Mouse (Mus musculus) heart, postnatal 36 days (tissue): Measurements from ENCODE around the gene Gsg1. TPM values are rescaled to one million over a fixed set of nuclear protein-coding genes. Genes with fewer than 3 reads are reported as not detected.

Source experiments
- DNase-seq, 2 experiments: peaks; one replicate each; pipeline ENCODE4 v3.0.0; 2021 to 2022
- intact Hi-C: fragments of 180-260 bp; cut with DNase I; formaldehyde crosslinking; loops from one replicate; pipeline ENCODE4 v1.15.1; 2025
- total RNA-seq, 2 experiments: library from RNA; stranded (reverse); gene quantifications; 2 replicates each; pipeline ENCODE4 v1.2.3; 2021

Gsg1 gene
- total RNA-seq = under 1 TPM; 0.24 to 0.47 TPM

- DNase-seq = no peak
- intact Hi-C loops = no loop called here
These were observed at the start of gene Gsg1 for GRCm38 (mm10) chr6:135254153-135254552. Gsg1 (minus strand) TSS chr6:135254351.

GRCm38 (mm10) chr6:135302421-135303125, 48.4 kb upstream of the Gsg1 start:
- DNase-seq = no peak
- intact Hi-C loops = no loop called here

- intact Hi-C loops = no loop called here
- DNase-seq = no peak
These were observed 46.3 kb upstream of the Gsg1 start for GRCm38 (mm10) chr6:135300469-135300868.

GRCm38 (mm10) chr6:135299024-135299550, 44.9 kb upstream of the Gsg1 start:
- DNase-seq = no peak
- intact Hi-C loops = loop anchor here (5.0 kb wide), 1 partner anchor 78 kb away; no protein-coding TSS in a partner anchor

GRCm38 (mm10) chr6:135297570-135297969, 43.4 kb upstream of the Gsg1 start:
- peak in 1 of 2 experiments; percentile 24 for DNase-seq
- intact Hi-C loops = loop anchor here (5.0 kb wide), 1 partner anchor 80 kb away; no protein-coding TSS in a partner anchor

GRCm38 (mm10) chr6:135296267-135296666, 42.1 kb upstream of the Gsg1 start:
- peak; percentile 35 to 39 for DNase-seq
- intact Hi-C loops = loop anchor here (5.0 kb wide), 1 partner anchor 81 kb away; no protein-coding TSS in a partner anchor

GRCm38 (mm10) chr6:135295082-135295861, 41.1 kb upstream of the Gsg1 start:
- DNase-seq = peak in 1 of 2 experiments; percentile 18
- intact Hi-C loops = loop anchor here (5.0 kb wide), 1 partner anchor 82 kb away; no protein-coding TSS in a partner anchor

GRCm38 (mm10) chr6:135294150-135294549, 40.0 kb upstream of the Gsg1 start:
- intact Hi-C loops = no loop called here
- no peak for DNase-seq

- no peak for DNase-seq
- intact Hi-C loops = no loop called here
These were observed 38.2 kb upstream of the Gsg1 start for GRCm38 (mm10) chr6:135292391-135292790.

GRCm38 (mm10) chr6:135279856-135280255, 25.7 kb upstream of the Gsg1 start:
- no peak for DNase-seq
- intact Hi-C loops = no loop called here

GRCm38 (mm10) chr6:135279286-135279685, 25.1 kb upstream of the Gsg1 start:
- DNase-seq = no peak
- intact Hi-C loops = no loop called here

GRCm38 (mm10) chr6:135278302-135278701, 24.2 kb upstream of the Gsg1 start:
- no peak for DNase-seq
- intact Hi-C loops = no loop called here

- intact Hi-C loops = no loop called here
- DNase-seq = no peak
These were observed 22.5 kb upstream of the Gsg1 start for GRCm38 (mm10) chr6:135276474-135277295.

GRCm38 (mm10) chr6:135275231-135275630, 21.1 kb upstream of the Gsg1 start:
- intact Hi-C loops = no loop called here
- DNase-seq = no peak

- no peak for DNase-seq
- intact Hi-C loops = no loop called here
These were observed 18.9 kb upstream of the Gsg1 start for GRCm38 (mm10) chr6:135273066-135273465.

GRCm38 (mm10) chr6:135271761-135272160, 17.6 kb upstream of the Gsg1 start:
- no peak for DNase-seq
- intact Hi-C loops = no loop called here

GRCm38 (mm10) chr6:135269626-135270025, 15.5 kb upstream of the Gsg1 start:
- DNase-seq = no peak
- intact Hi-C loops = no loop called here

GRCm38 (mm10) chr6:135268392-135268791, 14.2 kb upstream of the Gsg1 start:
- no peak for DNase-seq
- intact Hi-C loops = no loop called here

- intact Hi-C loops = no loop called here
- no peak for DNase-seq
These were observed 13.1 kb upstream of the Gsg1 start for GRCm38 (mm10) chr6:135267221-135267620.

- no peak for DNase-seq
- intact Hi-C loops = no loop called here
These were observed 11.9 kb upstream of the Gsg1 start for GRCm38 (mm10) chr6:135266056-135266455.

- intact Hi-C loops = no loop called here
- DNase-seq = no peak
These were observed 10.0 kb upstream of the Gsg1 start for GRCm38 (mm10) chr6:135264136-135264535.
